Comparison of ENCODE assay signal across 9 mouse cellular contexts in the genomic region with DNA sequence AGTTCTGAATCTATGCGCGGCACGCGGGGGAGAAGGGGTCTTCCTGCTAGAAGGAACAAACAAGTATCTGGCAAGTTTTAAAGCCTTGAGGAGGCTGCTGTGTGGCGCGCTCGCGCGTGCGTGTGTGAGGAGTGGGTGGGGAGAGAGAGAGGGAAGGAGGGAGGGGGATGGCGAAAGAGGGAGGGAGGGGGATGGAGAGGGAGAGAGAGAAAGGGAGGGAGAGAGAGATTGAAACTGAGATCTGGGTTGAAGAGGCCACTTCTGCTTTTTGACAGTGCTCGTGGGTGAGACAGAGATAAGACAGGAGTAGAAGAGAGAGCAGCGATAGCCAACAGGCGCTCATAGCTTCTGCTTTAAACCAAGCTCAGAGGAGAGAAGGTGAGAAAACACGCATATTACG.
DNase-seq lines count a peak whose midpoint lies in the region; ATAC-seq and TF ChIP-seq lines count a peak whose summit lies in the region.
"Had no signal": no experiment of that assay in that cellular context is flagged by ENCODE, and none has a peak within 500 bp of the region (broad histone marks: within the 10 kb centered on the region; RNA-seq: fewer than 3 reads in every experiment).

No protein-coding gene starts in this region.

- H3K4me3 ChIP-seq in heart, embryonic 10.5 days, result peak overlapping the region; percentile 50
- H3K4me3 ChIP-seq in lung, postnatal 0 days (ENCODE audit: low read depth, low read length), result no peak overlapping the region
- peak overlapping the region; percentile 8; the same call in 1 of the 2 replicates for H3K4me3 ChIP-seq in embryonic facial prominence, embryonic 14.5 days (ENCODE audit: low read depth, low read length)
- H3K4me3 ChIP-seq in left cerebral cortex, adult 2 months, result no peak overlapping the region
- H3K4me3 ChIP-seq: embryonic facial prominence, embryonic 15.5 days had no signal

- TF ChIP-seq EP300 in lung, postnatal 0 days (IDR thresholded peaks at IDR 0.05), result no peak

- 0 out of 2 replicates have a peak overlapping the region, but pooled peaks have one; percentile 14 for H3K4me2 ChIP-seq in lung, postnatal 0 days (replicated peaks; ENCODE audit: low read depth, low read length)
- peak overlapping the region; percentile 36 for H3K4me2 ChIP-seq in embryonic facial prominence, embryonic 14.5 days (ENCODE audit: low read depth, low read length)
- H3K4me2 ChIP-seq: embryonic facial prominence, embryonic 15.5 days had no signal

- H3K9me3 ChIP-seq in heart, embryonic 10.5 days, result no peaks in the 10 kb centered on the region
- H3K9me3 ChIP-seq in lung, postnatal 0 days (ENCODE audit: low read length), result no peaks in the 10 kb centered on the region
- H3K9me3 ChIP-seq in embryonic facial prominence, embryonic 14.5 days (ENCODE audit: control insufficient read depth, low read length), result no peaks in the 10 kb centered on the region
- H3K9me3 ChIP-seq: embryonic facial prominence, embryonic 15.5 days had no signal

- TF ChIP-seq CTCF in lung, postnatal 0 days (IDR thresholded peaks at IDR 0.05), result no peak
- no peak for TF ChIP-seq CTCF in left cerebral cortex, adult 2 months (IDR thresholded peaks at IDR 0.05)

- H3K27me3 ChIP-seq in heart, embryonic 10.5 days (ENCODE audit: insufficient read depth, poor library complexity, severe bottlenecking), result no peaks in the 10 kb centered on the region; the same call in 1 of the 2 replicates
- H3K27me3 ChIP-seq in lung, postnatal 0 days (replicated peaks; ENCODE audit: insufficient read depth, low read length), result no peaks in the 10 kb centered on the region
- H3K27me3 ChIP-seq in embryonic facial prominence, embryonic 14.5 days (replicated peaks; ENCODE audit: control insufficient read depth, insufficient read depth, low read length), result no peaks in the 10 kb centered on the region
- H3K27me3 ChIP-seq: embryonic facial prominence, embryonic 15.5 days had no signal

- H3K36me3 ChIP-seq in heart, embryonic 10.5 days, result no peaks in the 10 kb centered on the region
- no peaks in the 10 kb centered on the region for H3K36me3 ChIP-seq in lung, postnatal 0 days (ENCODE audit: insufficient read depth, low read length)
- H3K36me3 ChIP-seq in embryonic facial prominence, embryonic 14.5 days (ENCODE audit: control insufficient read depth, insufficient read depth, low read length), result no peaks in the 10 kb centered on the region
- H3K36me3 ChIP-seq: embryonic facial prominence, embryonic 15.5 days had no signal

- intact Hi-C loops in heart, postnatal 36 days (cut with DNase I), result no loop called here
- intact Hi-C loops in left cerebral cortex, adult 2 months (cut with DNase I), result no loop called here

- H3K27ac ChIP-seq in heart, embryonic 10.5 days, result no peak overlapping the region
- H3K27ac ChIP-seq in lung, postnatal 0 days (ENCODE audit: low read length), result no peak overlapping the region
- no peak overlapping the region for H3K27ac ChIP-seq in embryonic facial prominence, embryonic 14.5 days (replicated peaks; ENCODE audit: low read depth, low read length)
- H3K27ac ChIP-seq in left cerebral cortex, adult 2 months, result no peak overlapping the region
- H3K27ac ChIP-seq: embryonic facial prominence, embryonic 15.5 days had no signal

- no peak for DNase-seq in heart, embryonic 10.5 days (ENCODE audit: low spot score)
- no peak for DNase-seq in heart, postnatal 36 days
- DNase-seq in lung, postnatal 0 days (ENCODE audit: low spot score), result no peak
- DNase-seq in lung, postnatal 10 days, result no peak
- no peak for DNase-seq in embryonic facial prominence, embryonic 14.5 days (ENCODE audit: low spot score)
- DNase-seq in left cerebral cortex, adult 2 months (ENCODE audit: extremely low spot score in 1 of 2, low spot score in 2 of 2), result no peak
- no peak for DNase-seq in urinary bladder, adult 2 months (ENCODE audit: low spot score)

- no peak for ATAC-seq in lung, postnatal 0 days
- ATAC-seq in embryonic facial prominence, embryonic 14.5 days (ENCODE audit: low read depth), result no peak
- peak; percentile 80 for ATAC-seq in megakaryocyte, adult 5-6 weeks (ENCODE audit: poor library complexity, severe bottlenecking)

- WGBS in heart, embryonic 10.5 days, result 16% methylated on average over 16 of the region's 16 CpGs
- 27% methylated on average over 16 of the region's 16 CpGs for WGBS in lung, postnatal 0 days
- WGBS in embryonic facial prominence, embryonic 14.5 days, result 38% methylated on average over 16 of the region's 16 CpGs

- no peak overlapping the region for H3K9ac ChIP-seq in lung, postnatal 0 days (replicated peaks; ENCODE audit: low read depth)
- 0 out of 2 replicates have a peak overlapping the region, but pooled peaks have one; percentile 5 for H3K9ac ChIP-seq in embryonic facial prominence, embryonic 14.5 days (ENCODE audit: low read depth, low read length)
- H3K9ac ChIP-seq: embryonic facial prominence, embryonic 15.5 days had no signal

- peaks cover 16% of the 10 kb centered on the region for H3K4me1 ChIP-seq in heart, embryonic 10.5 days
- H3K4me1 ChIP-seq in lung, postnatal 0 days (ENCODE audit: insufficient read depth, low read depth, low read length), result no peaks in the 10 kb centered on the region
- H3K4me1 ChIP-seq in embryonic facial prominence, embryonic 14.5 days (ENCODE audit: control insufficient read depth, insufficient read depth, low read length), result no peaks in the 10 kb centered on the region
- H3K4me1 ChIP-seq: embryonic facial prominence, embryonic 15.5 days had no signal

Comparison
In these comparisons a context has a peak if more than half of its experiments do, and no peak if none do; other contexts are left out.
1. H3K4me3 ChIP-seq: peak in heart, embryonic 10.5 days (single experiment) and embryonic facial prominence, embryonic 14.5 days (single experiment); none in lung, postnatal 0 days (single experiment) and left cerebral cortex, adult 2 months (single experiment).